Mouse (Mus musculus): Measurements from ENCODE around the gene Rbsn.

Rbsn gene

DNA sequence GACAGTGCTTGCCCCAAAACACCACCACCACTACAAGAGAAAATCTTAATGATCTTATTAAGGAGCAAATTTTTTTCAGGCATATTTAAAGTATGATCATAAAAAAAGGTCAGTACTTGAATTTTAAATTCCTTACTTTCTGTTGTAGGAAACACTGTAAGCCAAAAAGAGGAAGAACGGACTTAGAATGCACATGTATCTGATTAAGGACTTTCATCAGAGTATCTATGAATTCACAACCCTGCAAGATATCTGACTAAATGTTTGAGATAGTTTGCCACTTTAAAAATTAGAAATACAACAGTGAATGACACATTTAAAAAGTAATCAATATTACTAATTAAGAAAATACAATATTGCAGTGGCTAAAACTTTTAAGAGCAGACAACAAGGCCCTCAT is 38.3 kb downstream of the Rbsn start:
- no peak for DNase-seq (ENCODE audit: low spot score)

DNA sequence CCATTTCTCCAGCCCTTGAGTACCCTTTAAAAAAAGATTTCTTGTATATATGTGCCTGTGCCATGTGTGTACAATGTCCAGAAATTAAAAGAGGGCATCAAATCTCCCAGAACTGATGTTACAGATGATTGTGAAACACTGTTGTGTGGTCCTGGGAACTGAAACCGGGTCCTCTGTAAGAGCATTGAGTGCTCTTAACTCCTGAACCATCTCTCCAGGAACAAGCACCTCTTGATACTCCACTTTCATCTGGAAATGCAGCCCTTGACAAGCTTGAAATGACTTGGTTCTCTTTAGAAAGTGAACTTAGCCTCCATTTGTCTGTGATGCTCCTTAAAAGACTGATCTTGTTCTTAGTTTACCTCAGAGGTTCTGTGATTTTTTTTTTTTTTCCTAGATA is 52.0 kb downstream of the Rbsn start:
- DNase-seq (ENCODE audit: low spot score): no peak

DNA sequence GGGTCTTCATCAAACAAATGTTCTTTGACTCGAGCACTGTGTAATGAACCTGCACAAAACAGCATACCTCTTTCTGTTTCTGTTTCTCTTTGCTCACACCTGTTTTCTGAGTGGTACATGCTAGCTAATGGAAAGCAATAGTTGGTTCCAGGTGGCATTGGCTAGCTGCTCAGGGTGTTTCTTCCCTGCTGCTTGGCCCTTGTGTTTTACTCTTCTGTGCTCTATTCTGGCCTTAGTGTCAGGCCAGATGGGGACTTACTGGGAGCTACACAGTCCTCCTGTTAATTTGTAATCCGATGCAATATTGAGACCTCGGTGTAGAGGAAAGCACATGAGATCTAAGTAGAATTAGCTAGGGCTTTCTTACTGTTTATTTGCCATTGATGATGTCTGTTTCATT is 55.9 kb downstream of the Rbsn start:
- no peak for DNase-seq (ENCODE audit: low spot score)

DNA sequence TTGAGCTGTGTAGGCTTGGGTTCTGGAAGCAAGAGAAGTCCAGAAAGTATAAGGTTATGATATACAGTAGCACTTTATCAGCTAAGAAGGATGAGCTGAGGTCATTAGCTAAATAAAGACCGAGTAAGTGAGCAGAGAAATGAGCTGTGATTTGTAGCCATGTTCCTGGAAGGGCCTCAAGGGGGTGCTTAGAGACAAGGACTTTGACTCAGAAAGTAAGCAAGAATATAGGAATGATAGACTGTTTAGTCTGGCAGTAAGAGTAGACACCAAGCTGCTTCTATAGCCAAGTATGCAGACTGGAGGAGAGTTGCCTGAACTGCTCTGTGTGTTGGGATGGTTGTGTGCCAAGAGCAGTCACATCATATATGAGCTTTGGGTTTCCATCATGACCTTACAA is 61.0 kb downstream of the Rbsn start:
- DNase-seq (ENCODE audit: low spot score): no peak

DNA sequence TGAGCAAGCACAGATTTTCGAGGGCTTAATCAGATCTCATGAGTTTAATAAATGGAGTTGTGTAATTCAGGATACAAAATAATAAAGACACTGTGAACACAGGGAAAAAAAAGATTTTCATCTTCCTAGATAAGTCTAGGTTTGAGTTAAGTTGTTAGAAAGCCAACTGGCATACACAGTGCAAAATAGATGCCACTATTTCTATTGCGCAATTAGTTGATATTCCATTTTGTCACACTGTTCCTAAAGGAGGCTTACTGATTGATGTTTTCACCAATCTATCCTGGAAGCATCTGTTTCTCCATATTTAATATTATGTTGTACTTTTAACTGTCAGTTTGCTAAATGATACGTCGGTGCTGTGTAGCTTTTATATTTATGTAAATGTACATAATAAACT is 68.8 kb downstream of the Rbsn start:
- no peak for DNase-seq (ENCODE audit: low spot score)
